Mouse (Mus musculus) lung, embryonic 14.5 days (tissue): Measurements from ENCODE around the gene Wap. TPM values are rescaled to one million over a fixed set of nuclear protein-coding genes. Genes with fewer than 3 reads are reported as not detected.

ENCODE experiments used
- ATAC-seq: fragments of 200-750 bp; cut with Nextera tagmentation; 2 replicates; pipeline ENCODE4 v1.8.0; 2017; ENCODE audit warnings: mild to moderate bottlenecking, moderate TSS enrichment, moderate library complexity; ENCODE audit not compliant: insufficient read depth
- DNase-seq: peaks from one replicate; pipeline ENCODE4 v3.0.0-alpha.2; 2015
- H3K27ac ChIP-seq: fragments of 300-500 bp; sonication (generic); 2 replicates; pipeline ENCODE4 v1.5.1; 2014; ENCODE audit warnings: low read depth, mild to moderate bottlenecking, moderate library complexity
- H3K27me3 ChIP-seq: fragments of 300-500 bp; sonication (generic); 2 replicates; pipeline ENCODE4 v1.6.1; 2014; ENCODE audit warnings: low read length, control low read depth; ENCODE audit not compliant: insufficient read depth
- H3K36me3 ChIP-seq: fragments of 300-500 bp; sonication (generic); 2 replicates; pipeline ENCODE4 v1.6.1; 2014; ENCODE audit warnings: control low read depth; ENCODE audit not compliant: insufficient read depth
- H3K4me1 ChIP-seq: fragments of 300-500 bp; sonication (generic); 2 replicates; pipeline ENCODE4 v1.6.1; 2014; ENCODE audit warnings: antibody characterized with exemption, control low read depth; ENCODE audit not compliant: insufficient read depth
- H3K4me2 ChIP-seq: fragments of 300-500 bp; sonication (generic); 2 replicates; pipeline ENCODE4 v1.6.1; 2014; ENCODE audit warnings: mild to moderate bottlenecking
- H3K4me3 ChIP-seq: fragments of 300-500 bp; sonication (generic); 2 replicates; pipeline ENCODE4 v1.5.1; 2014; ENCODE audit warnings: low read depth, low read length
- H3K9ac ChIP-seq: fragments of 300-500 bp; sonication (generic); 2 replicates; pipeline ENCODE4 v1.6.1; 2014
- H3K9me3 ChIP-seq: fragments of 300-500 bp; sonication (generic); 2 replicates; pipeline ENCODE4 v1.6.1; 2016; ENCODE audit warnings: low read depth, low read length, control low read depth
- CTCF ChIP-seq: IDR thresholded peaks from 2 replicates; pipeline ENCODE4 v1.5.1; 2016; ENCODE audit warnings: antibody characterized with exemption, low read depth
- WGBS: fragments of 180-500 bp; shearing (Covaris S2); extraction: QIAGEN DNeasy Blood & Tissue Kit; methylation state at CpG from one replicate; pipeline ENCODE4 v1.1.7; 2014; 5-methylcytosine and 5-hydroxymethylcytosine counted together
- polyA plus RNA-seq: library from polyadenylated mRNA; unstranded; fragments of >200 nt; fragmentation: Nextera tagmentation; extraction: Ambion mirVana; gene quantifications from 2 replicates; pipeline ENCODE4 v1.2.1, GENCODE M21; 2014

Gene Wap
- polyA plus RNA-seq, 1 experiment from 2014 or later, result not detected

DNA sequence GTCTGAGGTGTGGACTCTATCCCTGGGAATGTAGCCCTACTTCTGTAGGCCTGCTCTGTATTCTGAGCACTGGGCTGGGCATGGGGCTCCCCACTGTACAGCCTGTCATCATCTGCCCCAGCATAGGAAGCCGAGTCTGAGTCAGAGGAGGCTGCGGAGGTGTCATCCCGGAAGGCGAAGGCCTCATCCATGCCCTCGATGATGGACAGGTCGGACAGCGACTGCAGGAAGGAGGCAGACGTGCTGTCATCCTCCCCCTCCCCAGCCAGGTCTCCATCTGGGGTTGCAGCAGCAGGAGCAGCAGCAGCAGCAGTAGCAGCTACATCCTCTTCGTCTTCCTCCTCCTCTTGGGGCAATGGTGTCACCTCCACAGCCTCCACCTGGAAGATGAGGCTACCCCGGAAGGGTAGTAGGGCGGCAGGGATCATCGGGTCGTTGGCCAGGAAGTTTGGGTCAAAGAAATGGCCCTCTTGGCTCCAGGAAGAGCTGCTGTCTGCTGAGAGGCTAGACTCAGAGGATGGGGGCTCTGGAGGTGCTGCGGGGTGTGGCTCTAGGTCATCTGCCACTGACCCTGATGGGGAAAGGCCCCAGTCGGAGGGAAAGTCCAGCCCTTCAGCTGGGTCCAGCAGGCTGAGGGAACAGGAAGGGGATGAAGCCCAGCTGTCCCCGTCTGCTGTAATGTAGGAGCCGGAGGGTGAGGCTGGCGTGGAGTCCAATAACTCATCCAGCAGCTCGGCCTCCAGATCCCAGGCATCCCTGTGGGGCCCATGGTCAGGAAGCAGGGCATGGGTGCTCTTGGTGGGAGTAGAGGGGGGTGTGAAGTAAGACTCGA is 36.6 kb downstream of the Wap start:
- TF ChIP-seq CTCF, result no peak
- Histone ChIP-seq H3K27me3 (peaks cover 24% of the 10 kb centered on the region), H3K4me3 (no peak overlapping the region), H3K4me1 (peaks cover 7% of the 10 kb centered on the region), H3K9me3 (no peaks in the 10 kb centered on the region), H3K36me3 (peaks cover 15% of the 10 kb centered on the region), H3K9ac (no peak overlapping the region), H3K27ac (no peak overlapping the region), H3K4me2 (no peak overlapping the region)
- DNase-seq, result no peak
- 57% methylated on average over 20 of the region's 20 CpGs for WGBS
- ATAC-seq, result no peak

DNA sequence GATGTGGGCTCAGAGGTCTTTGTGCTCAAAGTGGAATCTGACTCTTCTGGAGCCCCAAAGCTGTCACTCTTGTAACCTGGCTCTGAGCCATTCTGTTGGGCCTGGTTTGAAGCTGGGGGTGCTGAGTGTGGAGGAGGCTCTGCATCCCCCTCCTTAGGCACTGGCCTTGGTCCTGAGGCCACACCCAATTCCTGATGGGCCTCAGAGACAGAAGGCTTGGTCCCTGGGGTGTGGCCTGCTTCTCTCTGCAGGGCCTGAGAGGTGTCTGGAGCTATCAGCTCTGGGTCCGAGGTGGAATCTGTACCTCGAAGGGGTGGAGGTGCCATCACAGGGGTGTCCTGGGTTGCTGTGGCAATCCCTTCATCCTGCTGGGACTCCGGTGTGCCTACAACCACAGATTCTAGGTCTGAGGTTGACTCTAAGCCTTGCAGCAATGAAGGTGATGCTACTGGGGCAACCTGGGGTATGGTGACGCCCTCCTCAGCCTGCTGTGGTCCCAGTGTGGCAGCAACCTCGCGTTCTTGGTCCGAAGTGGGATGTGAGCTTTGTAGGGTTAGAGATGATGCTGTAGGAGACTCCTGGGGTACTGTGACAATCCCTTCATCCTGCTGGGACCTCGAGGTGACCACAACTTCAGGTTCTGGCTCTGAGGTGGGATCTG is 38.0 kb downstream of the Wap start:
- Histone ChIP-seq H3K9ac (no peak overlapping the region), H3K9me3 (no peaks in the 10 kb centered on the region), H3K4me2 (no peak overlapping the region), H3K4me1 (peaks cover 4% of the 10 kb centered on the region), H3K36me3 (peaks cover 30% of the 10 kb centered on the region), H3K4me3 (no peak overlapping the region), H3K27ac (no peak overlapping the region), H3K27me3 (peaks cover 10% of the 10 kb centered on the region)
- ATAC-seq (no peak), DNase-seq (no peak)
- 77% methylated on average over 8 of the region's 8 CpGs for WGBS
- TF ChIP-seq CTCF, result no peak

DNA sequence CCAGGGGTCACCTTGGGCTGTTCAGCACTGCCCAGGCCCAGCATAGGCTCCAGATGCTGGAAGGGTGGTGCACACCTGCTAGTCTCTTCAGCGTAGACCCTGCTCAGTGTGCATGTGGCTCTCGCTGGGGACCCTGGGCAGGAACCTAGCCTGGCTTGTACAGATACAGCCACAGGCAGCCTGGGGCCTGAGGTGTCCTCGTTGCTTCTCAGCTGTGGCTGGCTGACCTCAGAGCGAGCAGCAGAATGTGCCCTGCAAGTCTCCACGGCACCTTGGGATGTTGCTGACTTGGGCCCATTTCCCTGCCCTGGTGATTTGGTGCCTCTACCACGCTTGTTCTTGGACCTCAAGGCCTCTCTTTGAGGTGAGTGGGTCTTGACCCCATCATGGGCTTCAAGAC is 38.6 kb downstream of the Wap start:
- H3K4me2 ChIP-seq, result no peak overlapping the region
- WGBS, result 83% methylated on average over 6 of the region's 6 CpGs
- H3K9me3 ChIP-seq, result no peaks in the 10 kb centered on the region
- H3K9ac ChIP-seq, result no peak overlapping the region
- peaks cover 35% of the 10 kb centered on the region for H3K36me3 ChIP-seq
- ATAC-seq, result no peak
- DNase-seq, result no peak
- TF ChIP-seq CTCF, result no peak
- no peak overlapping the region for H3K4me3 ChIP-seq
- H3K27me3 ChIP-seq, result 0 out of 2 replicates have a peak, but pooled peaks cover 6% of the 10 kb centered on the region
- H3K4me1 ChIP-seq, result peaks cover 4% of the 10 kb centered on the region; the same call in 1 of the 2 replicates
- no peak overlapping the region for H3K27ac ChIP-seq

DNA sequence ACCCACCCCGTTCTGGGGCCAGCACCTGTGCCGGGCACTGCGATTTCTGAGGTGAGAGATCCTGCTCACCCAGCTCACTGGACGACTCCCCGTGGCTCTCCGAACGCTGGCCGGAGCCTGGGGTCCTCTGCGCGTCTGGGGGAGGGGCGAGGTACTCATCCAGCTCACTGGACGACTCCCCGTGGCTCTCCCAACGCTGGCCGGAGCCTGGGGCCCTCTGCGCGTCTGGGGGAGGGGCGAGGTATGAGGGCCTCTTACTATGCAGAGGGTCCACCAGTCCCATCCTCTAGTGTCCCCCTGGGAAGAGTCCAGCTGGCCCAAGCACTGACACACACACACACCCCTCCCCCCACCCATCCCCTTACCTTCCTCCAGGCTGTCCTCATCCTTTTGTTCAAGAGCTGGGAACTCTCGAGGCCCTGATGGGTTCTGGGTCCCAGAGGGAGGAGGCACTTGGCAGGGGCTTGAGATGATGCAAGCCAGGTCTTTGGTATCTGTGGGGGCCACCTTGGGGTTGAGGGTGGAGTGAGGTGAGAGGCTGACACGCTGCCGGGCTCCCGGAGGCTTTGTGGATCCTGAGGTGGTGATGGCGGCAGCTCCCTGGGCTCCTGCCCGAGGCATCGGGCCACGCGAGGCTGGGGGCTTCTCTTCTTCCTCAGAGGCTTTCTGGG is 39.3 kb downstream of the Wap start:
- 0 out of 2 replicates have a peak, but pooled peaks cover under 1% of the 10 kb centered on the region for H3K4me1 ChIP-seq
- TF ChIP-seq CTCF, result no peak
- H3K9me3 ChIP-seq, result no peaks in the 10 kb centered on the region
- DNase-seq (no peak), ATAC-seq (peak; percentile 4; the same call in 1 of the 2 replicates)
- H3K27ac ChIP-seq, result no peak overlapping the region
- peaks cover 42% of the 10 kb centered on the region for H3K36me3 ChIP-seq
- no peak overlapping the region for H3K4me3 ChIP-seq
- no peak overlapping the region for H3K9ac ChIP-seq
- 19% methylated on average over 27 of the region's 27 CpGs for WGBS
- H3K4me2 ChIP-seq, result no peak overlapping the region
- H3K27me3 ChIP-seq, result no peaks in the 10 kb centered on the region

DNA sequence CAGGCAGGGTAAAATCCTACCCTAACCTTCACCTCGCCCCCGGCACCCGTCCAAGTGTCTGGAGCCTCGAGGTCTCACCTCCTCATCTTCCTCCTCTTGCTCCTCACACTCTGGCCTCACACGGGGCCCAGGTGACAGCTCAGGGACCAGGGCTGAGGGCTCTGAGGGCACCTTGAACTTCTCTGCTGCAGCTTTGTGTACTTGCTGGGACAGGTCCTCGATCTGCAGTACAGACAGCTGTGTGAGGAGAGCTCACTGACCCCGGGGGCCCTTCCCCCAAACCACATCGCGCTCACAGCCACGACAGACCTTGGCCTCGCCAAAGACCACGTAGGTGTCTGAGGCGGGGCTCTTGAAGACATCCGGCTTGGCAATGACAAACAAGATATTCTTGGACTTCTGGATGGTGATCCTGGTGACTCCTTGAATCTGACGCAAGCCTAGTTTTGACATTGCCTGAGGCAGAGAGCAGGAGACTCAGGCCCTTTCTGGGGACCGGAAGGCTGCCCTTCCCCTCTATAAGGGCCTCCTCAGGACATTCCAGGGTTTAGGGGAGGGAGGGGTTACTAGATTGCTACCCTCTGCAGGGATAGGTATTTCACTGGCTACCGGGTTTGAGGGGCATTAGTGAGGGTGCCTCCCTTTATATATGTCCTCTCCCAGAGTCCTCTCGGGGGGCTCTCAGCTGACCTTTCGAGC is 40.1 kb downstream of the Wap start:
- no peak for ATAC-seq
- Histone ChIP-seq H3K27me3 (no peaks in the 10 kb centered on the region), H3K9ac (no peak overlapping the region), H3K4me2 (no peak overlapping the region), H3K36me3 (peaks cover 50% of the 10 kb centered on the region), H3K27ac (no peak overlapping the region), H3K9me3 (no peaks in the 10 kb centered on the region), H3K4me3 (no peak overlapping the region), H3K4me1 (no peaks in the 10 kb centered on the region)
- 40% methylated on average over 19 of the region's 19 CpGs for WGBS
- no peak for DNase-seq
- TF ChIP-seq CTCF, result no peak

DNA sequence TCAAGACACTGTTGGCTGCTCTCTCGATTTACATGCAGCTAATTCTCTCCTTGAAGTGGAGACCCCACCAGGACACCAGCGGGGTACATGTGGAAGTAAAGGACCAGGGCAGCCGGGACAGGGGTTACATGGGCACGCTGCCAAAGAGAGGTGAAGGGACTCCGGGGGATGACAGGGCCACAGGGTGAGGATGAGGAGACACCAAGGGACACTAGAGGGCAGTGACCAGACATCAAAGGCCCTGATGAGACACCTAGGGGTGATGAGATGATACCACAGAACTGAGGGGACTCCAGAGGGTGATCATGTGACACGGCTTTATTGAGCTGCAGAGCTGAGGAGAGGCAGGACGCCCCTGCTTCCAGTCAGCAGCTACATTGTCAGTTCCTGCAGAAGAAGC is 40.9 kb downstream of the Wap start:
- no peak overlapping the region for H3K9ac ChIP-seq
- ATAC-seq (no peak), DNase-seq (no peak)
- H3K27ac ChIP-seq, result no peak overlapping the region
- WGBS, result 57% methylated on average over 7 of the region's 7 CpGs
- H3K9me3 ChIP-seq, result no peaks in the 10 kb centered on the region
- TF ChIP-seq CTCF, result no peak
- H3K4me1 ChIP-seq, result no peaks in the 10 kb centered on the region
- H3K27me3 ChIP-seq, result no peaks in the 10 kb centered on the region
- no peak overlapping the region for H3K4me3 ChIP-seq
- peaks cover 58% of the 10 kb centered on the region for H3K36me3 ChIP-seq
- no peak overlapping the region for H3K4me2 ChIP-seq
